Mouse (Mus musculus) B cell, adult 2 months (primary cell): ENCODE data around the gene Gm13102.
"Not testable (repeated sequence)": the region's sequence is repeated elsewhere in the genome, so short reads cannot be mapped to it uniquely, and the experiment has no call there.

ENCODE experiments used
- DNase-seq, 2 experiments: peaks; one replicate each; pipeline ENCODE4 v3.0.0; 2022

The Gm13102 gene

DNA sequence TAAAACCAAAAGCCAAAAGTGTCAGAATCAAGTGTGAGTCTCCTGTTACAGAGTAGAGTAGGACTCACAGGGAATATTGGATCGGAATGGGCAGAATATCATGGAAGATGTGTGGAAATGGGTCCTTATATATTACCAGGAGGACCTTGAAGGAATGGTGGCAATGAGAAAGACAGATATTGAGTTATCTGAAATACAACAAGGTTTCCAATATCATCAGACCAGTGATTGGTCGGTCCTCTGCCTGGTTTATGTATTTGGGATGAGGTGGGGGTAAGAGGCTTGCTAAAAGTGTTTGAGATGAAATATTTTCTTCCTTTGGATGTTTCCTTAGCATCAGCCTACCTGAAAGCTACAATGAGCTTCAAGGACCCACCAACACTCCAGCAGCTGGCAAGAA, at the start of gene Gm13102:
Gm13102 (plus strand) TSS at position 301 of the 400 bp plus-strand sequence.
- DNase-seq, result not testable (repeated sequence)

DNA sequence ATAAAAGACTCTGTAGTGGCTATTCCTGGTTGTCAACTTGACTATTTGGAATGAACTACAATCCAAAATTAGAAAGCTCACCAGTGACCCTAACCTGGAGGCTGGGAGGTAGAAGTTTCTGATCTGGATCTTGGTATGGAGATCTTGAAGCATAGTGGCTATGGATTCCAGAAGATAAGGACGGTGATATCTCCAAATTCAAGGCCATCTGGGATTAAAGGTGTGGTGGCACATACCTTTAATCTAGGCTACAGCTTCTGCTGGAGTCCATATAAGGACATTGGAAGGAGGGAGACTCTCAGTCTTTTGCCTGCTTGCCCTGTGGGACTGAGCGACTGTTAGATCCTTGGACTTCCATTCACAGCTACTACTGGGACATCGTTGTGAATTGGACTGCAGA, 47.4 kb upstream of the Gm13102 start, which contains the start of gene Pramel4:
Pramel4 (plus strand) TSS at position 301 of the 400 bp plus-strand sequence.
- not testable (repeated sequence) for DNase-seq
